30 mouse cellular contexts compared by ENCODE assay signal in the genomic region with DNA sequence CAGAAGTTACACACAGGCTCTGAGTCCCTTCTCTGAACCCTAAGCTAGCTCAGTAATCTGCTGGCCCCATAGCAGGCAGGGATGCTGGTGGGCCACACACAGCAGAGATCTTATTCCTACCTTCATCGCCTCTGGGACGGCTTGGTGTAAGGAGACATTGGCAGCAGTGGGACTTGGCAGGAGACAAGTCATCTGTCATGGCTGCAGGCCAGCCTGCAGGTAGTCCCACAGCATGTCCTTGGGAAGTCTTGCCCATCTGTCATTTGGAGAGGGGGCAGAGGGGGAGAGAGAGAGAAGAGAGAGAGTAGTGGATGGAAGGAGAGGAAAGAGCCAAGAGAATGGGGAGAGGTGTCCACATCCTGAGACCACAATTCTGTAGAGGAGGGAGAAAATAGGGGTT. TPM values are rescaled to one million over a fixed set of nuclear protein-coding genes. Genes with fewer than 3 reads are reported as not detected.
DNase-seq lines count a peak whose midpoint lies in the region; ATAC-seq and TF ChIP-seq lines count a peak whose summit lies in the region.
"Had no signal": no experiment of that assay in that cellular context is flagged by ENCODE, and none has a peak within 500 bp of the region (broad histone marks: within the 10 kb centered on the region; RNA-seq: fewer than 3 reads in every experiment).

No protein-coding gene starts in this region.

- H3K9me3 ChIP-seq in hindbrain, postnatal 0 days (ENCODE audit: low read length) = no peaks in the 10 kb centered on the region
- H3K9me3 ChIP-seq in hindbrain, embryonic 13.5 days = no peaks in the 10 kb centered on the region
- H3K9me3 ChIP-seq: forebrain, embryonic 15.5 days; limb, embryonic 12.5 days; liver, embryonic 15.5 days; midbrain, embryonic 10.5 days; midbrain, embryonic 15.5 days; neural tube, embryonic 12.5 days had no signal

- H3K9ac ChIP-seq in hindbrain, postnatal 0 days (replicated peaks; ENCODE audit: low read length) = no peak overlapping the region
- no peak overlapping the region for H3K9ac ChIP-seq in hindbrain, embryonic 13.5 days
- H3K9ac ChIP-seq: forebrain, embryonic 15.5 days; limb, embryonic 12.5 days; liver, embryonic 15.5 days; lung, embryonic 14.5 days; midbrain, embryonic 15.5 days; neural tube, embryonic 12.5 days had no signal

- no peak overlapping the region for H3K4me2 ChIP-seq in hindbrain, postnatal 0 days (ENCODE audit: low read depth, low read length)
- H3K4me2 ChIP-seq in hindbrain, embryonic 13.5 days = no peak overlapping the region
- H3K4me2 ChIP-seq: forebrain, embryonic 15.5 days; heart, embryonic 11.5 days; limb, embryonic 12.5 days; liver, embryonic 15.5 days; lung, embryonic 14.5 days; midbrain, embryonic 15.5 days; neural tube, embryonic 12.5 days had no signal

- ATAC-seq in hindbrain, postnatal 0 days = peak; percentile 25; the same call in 1 of the 2 replicates
- ATAC-seq in hindbrain, embryonic 13.5 days (ENCODE audit: low FRiP score) = no peak
- ATAC-seq: CD4-positive, CD25-positive, alpha-beta regulatory T cell, adult 4 months; forebrain, embryonic 15.5 days; midbrain, embryonic 15.5 days had no signal

- 44% methylated on average over 2 of the region's 2 CpGs for WGBS in hindbrain, postnatal 0 days
- 74% methylated on average over 2 of the region's 2 CpGs for WGBS in hindbrain, embryonic 13.5 days
- 10% methylated on average over 2 of the region's 2 CpGs for WGBS in cerebellum, adult 2 months
- 98% methylated on average over 2 of the region's 2 CpGs for WGBS in thymus, adult 2 months

- TF ChIP-seq POLR2A in cerebellum, adult 2 months (IDR thresholded peaks at IDR 0.05; ENCODE audit: borderline replicate concordance, insufficient read depth, low read length) = no peak
- no peak for TF ChIP-seq POLR2A in thymus, adult 2 months (IDR thresholded peaks at IDR 0.05; ENCODE audit: control insufficient read depth, extremely low read depth, insufficient read depth, low read length, poor library complexity)

- H3K27me3 ChIP-seq in hindbrain, postnatal 0 days (ENCODE audit: insufficient read depth, low read length) = no peaks in the 10 kb centered on the region
- peaks cover 7% of the 10 kb centered on the region; the same call in 1 of the 2 replicates for H3K27me3 ChIP-seq in hindbrain, embryonic 13.5 days
- H3K27me3 ChIP-seq in cerebellum, adult 2 months (ENCODE audit: control insufficient read depth, insufficient read depth, low read length) = no peaks in the 10 kb centered on the region
- no peaks in the 10 kb centered on the region for H3K27me3 ChIP-seq in thymus, adult 2 months (ENCODE audit: control insufficient read depth, insufficient read depth, low read length)
- H3K27me3 ChIP-seq: forebrain, embryonic 15.5 days; liver, embryonic 15.5 days; midbrain, embryonic 15.5 days; neural tube, embryonic 12.5 days had no signal

- no peaks in the 10 kb centered on the region for H3K36me3 ChIP-seq in hindbrain, postnatal 0 days (ENCODE audit: insufficient read depth, low read length)
- no peaks in the 10 kb centered on the region for H3K36me3 ChIP-seq in hindbrain, embryonic 13.5 days
- H3K36me3 ChIP-seq in thymus, adult 2 months (ENCODE audit: control insufficient read depth, insufficient read depth, low read length) = no peaks in the 10 kb centered on the region
- H3K36me3 ChIP-seq: forebrain, embryonic 15.5 days; limb, embryonic 12.5 days; liver, embryonic 15.5 days; midbrain, embryonic 10.5 days; midbrain, embryonic 15.5 days; neural tube, embryonic 12.5 days had no signal

- DNase-seq in hindbrain, postnatal 0 days (ENCODE audit: low spot score) = peak; percentile 76
- DNase-seq in cerebellum, adult 11 months = peak; percentile 82
- peak; percentile 84 to 91 for DNase-seq in cerebellum, adult 2 months
- peak; percentile 85 to 91 for DNase-seq in cerebellum, postnatal 14 days
- DNase-seq in right cerebral cortex, adult 18-20 months = no peak
- no peak for DNase-seq in thymus, adult 2 months
- DNase-seq: adrenal gland, postnatal 14 days; gastrocnemius, postnatal 36 days; heart, adult 18-20 months; heart, postnatal 4 days; kidney, adult 18-20 months; kidney, postnatal 4 days; lung, embryonic 14.5 days; lung, postnatal 14 days; right cerebral cortex, postnatal 4 days; thymus, adult 18-20 months; thymus, postnatal 36 days had no signal

- no peak for TF ChIP-seq CTCF in hindbrain, postnatal 0 days (IDR thresholded peaks at IDR 0.05; ENCODE audit: low read depth)
- no peak for TF ChIP-seq CTCF in cerebellum, adult 2 months (IDR thresholded peaks at IDR 0.05; ENCODE audit: borderline replicate concordance, insufficient read depth, low read depth, low read length)
- no peak for TF ChIP-seq CTCF in thymus, adult 2 months (IDR thresholded peaks at IDR 0.05; ENCODE audit: borderline replicate concordance, control insufficient read depth, extremely low read depth, insufficient read depth, low read length, poor library complexity)

- H3K27ac ChIP-seq in hindbrain, postnatal 0 days = peak overlapping the region; percentile 63
- H3K27ac ChIP-seq in hindbrain, embryonic 13.5 days = no peak overlapping the region
- H3K27ac ChIP-seq in cerebellum, adult 2 months (ENCODE audit: insufficient read depth, low read length) = peak overlapping the region; percentile 87
- H3K27ac ChIP-seq in thymus, adult 2 months (ENCODE audit: control insufficient read depth, insufficient read depth, low read length) = no peak overlapping the region
- H3K27ac ChIP-seq: forebrain, embryonic 15.5 days; limb, embryonic 12.5 days; liver, embryonic 15.5 days; midbrain, embryonic 10.5 days; midbrain, embryonic 15.5 days; neural tube, embryonic 12.5 days; stomach, postnatal 0 days had no signal

- H3K4me3 ChIP-seq in hindbrain, postnatal 0 days (ENCODE audit: low read length) = no peak overlapping the region
- no peak overlapping the region for H3K4me3 ChIP-seq in hindbrain, embryonic 13.5 days
- no peak overlapping the region for H3K4me3 ChIP-seq in cerebellum, adult 2 months (replicated peaks; ENCODE audit: insufficient read depth, low read depth, low read length)
- no peak overlapping the region for H3K4me3 ChIP-seq in thymus, adult 2 months (ENCODE audit: control insufficient read depth, insufficient read depth, low read length)
- H3K4me3 ChIP-seq: forebrain, embryonic 15.5 days; limb, embryonic 12.5 days; liver, embryonic 15.5 days; midbrain, embryonic 10.5 days; midbrain, embryonic 15.5 days; myocyte; neural tube, embryonic 12.5 days had no signal

- peaks cover 32% of the 10 kb centered on the region for H3K4me1 ChIP-seq in hindbrain, postnatal 0 days (ENCODE audit: insufficient read depth, low read length)
- peaks cover 43% of the 10 kb centered on the region for H3K4me1 ChIP-seq in hindbrain, embryonic 13.5 days (replicated peaks)
- H3K4me1 ChIP-seq in cerebellum, adult 2 months (ENCODE audit: control insufficient read depth, insufficient read depth, low read length) = peaks cover 76% of the 10 kb centered on the region
- no peaks in the 10 kb centered on the region for H3K4me1 ChIP-seq in thymus, adult 2 months (replicated peaks; ENCODE audit: control insufficient read depth, insufficient read depth, low read length)
- H3K4me1 ChIP-seq: liver, embryonic 15.5 days; midbrain, embryonic 10.5 days had no signal

RNA-seq across cellular contexts. Expression of gene Ppp2r2c, which starts 35.8 kb away (rescaled TPM):
- 255 and 263 TPM in 2 replicates for total RNA-seq in hindbrain, postnatal 0 days (2014; rRNA removed)
- 103 and 105 TPM in 2 replicates for polyA plus RNA-seq in hindbrain, postnatal 0 days (2015; fragmentation: Nextera tagmentation; extraction: Ambion mirVana)
- polyA plus RNA-seq in hindbrain, embryonic 13.5 days (2015; fragmentation: Nextera tagmentation; extraction: Ambion mirVana) = 24.6 and 26.7 TPM in 2 replicates
- 259 and 273 TPM in 2 replicates for polyA plus RNA-seq in cerebellum, adult 2 months (2012; rRNA removed)
- 0.09 and 0.16 TPM in 2 replicates for polyA plus RNA-seq in thymus, adult 2 months (2012; rRNA removed)
- polyA plus RNA-seq: CD4-positive, CD25-positive, alpha-beta regulatory T cell, adult 4 months; kidney, embryonic 16.5 days; liver, adult 2 months; liver, embryonic 15.5 days had no signal

Comparison
In these comparisons a context has a peak if more than half of its experiments do, and no peak if none do; other contexts are left out.
1. H3K27ac ChIP-seq: peak in hindbrain, postnatal 0 days (single experiment) and cerebellum, adult 2 months (single experiment); none in hindbrain, embryonic 13.5 days (single experiment) and thymus, adult 2 months (single experiment).
2. DNase-seq: peak in hindbrain, postnatal 0 days (single experiment), cerebellum, adult 11 months (single experiment), cerebellum, adult 2 months (2 of 2) and cerebellum, postnatal 14 days (2 of 2); none in right cerebral cortex, adult 18-20 months (single experiment) and thymus, adult 2 months (single experiment).
3. RNA of gene Ppp2r2c, which starts 35.8 kb away (polyA plus RNA-seq): 259 to 273 TPM in cerebellum, adult 2 months, 103 to 105 TPM in hindbrain, postnatal 0 days and 24.6 to 26.7 TPM in hindbrain, embryonic 13.5 days; 0.09 to 0.16 TPM in thymus, adult 2 months; every median in the first group is over 10 times any median in the second.